Mouse (Mus musculus) liver, embryonic 14.5 days (tissue): ENCODE results near the gene Daam2. TPM values are rescaled to one million over a fixed set of nuclear protein-coding genes. Genes with fewer than 3 reads are reported as not detected.

Source experiments
- ATAC-seq: fragments of 200-750 bp; cut with Nextera tagmentation; 2 replicates; pipeline ENCODE4 v1.8.0; 2017; ENCODE audit warnings: moderate number of reproducible peaks, mild to moderate bottlenecking, moderate library complexity; ENCODE audit not compliant: insufficient read depth
- DNase-seq, 3 experiments: peaks; one replicate each; pipeline ENCODE4 v3.0.0-alpha.2; 2012 to 2013; ENCODE audit warnings: low read depth in 3 of 3, low spot score in 3 of 3
- H3K27ac ChIP-seq: fragments of 300-500 bp; sonication (generic); 2 replicates; pipeline ENCODE4 v1.5.1; 2014; ENCODE audit warnings: moderate library complexity, mild to moderate bottlenecking, control low read depth, inconsistent platforms
- H3K27me3 ChIP-seq: fragments of 300-500 bp; sonication (generic); 2 replicates; pipeline ENCODE4 v1.6.1; 2014; ENCODE audit warnings: mild to moderate bottlenecking, low read length, moderate library complexity; ENCODE audit not compliant: control insufficient read depth, insufficient read depth
- H3K36me3 ChIP-seq: fragments of 300-500 bp; sonication (generic); replicated peaks from 2 replicates; pipeline ENCODE4 v1.6.1; 2014; ENCODE audit warnings: low read depth; ENCODE audit not compliant: control insufficient read depth, insufficient read depth
- H3K4me1 ChIP-seq, 2 experiments: fragments of 200-500 bp in 1 of 2; fragments of 300-500 bp in 1 of 2; sonication (generic) in 1 of 2; replicated peaks; 2 replicates each; pipeline ENCODE4 v1.6.1; 2012 to 2014; ENCODE audit warnings: antibody characterized with exemption in 1 of 2, inconsistent platforms in 1 of 2, low read length in 1 of 2; ENCODE audit not compliant: control insufficient read depth in 2 of 2, insufficient read depth in 2 of 2
- H3K4me2 ChIP-seq: fragments of 300-500 bp; sonication (generic); 2 replicates; pipeline ENCODE4 v1.6.1; 2014; ENCODE audit warnings: low read depth, mild to moderate bottlenecking, control low read depth, moderate library complexity
- H3K4me3 ChIP-seq, 2 experiments: fragments of 200-500 bp in 1 of 2; fragments of 300-500 bp in 1 of 2; sonication (generic) in 1 of 2; 2 replicates each; pipeline ENCODE4 v1.5.1; 2012 to 2014; ENCODE audit warnings: low read depth in 2 of 2, low read length in 2 of 2, mild to moderate bottlenecking in 2 of 2, control low read depth in 1 of 2, inconsistent platforms in 1 of 2, moderate library complexity in 1 of 2; ENCODE audit not compliant: insufficient read depth in 1 of 2
- H3K9ac ChIP-seq: fragments of 300-500 bp; sonication (generic); replicated peaks from 2 replicates; pipeline ENCODE4 v1.6.1; 2014; ENCODE audit warnings: mild to moderate bottlenecking, control low read depth, moderate library complexity
- H3K9me3 ChIP-seq: fragments of 300-500 bp; sonication (generic); 2 replicates; pipeline ENCODE4 v1.6.1; 2016; ENCODE audit warnings: low read length, mixed read lengths; ENCODE audit not compliant: control insufficient read depth
- CTCF ChIP-seq: IDR thresholded peaks from 2 replicates; pipeline ENCODE4 v1.5.1; 2016; ENCODE audit warnings: antibody characterized with exemption, low read depth, control low read depth
- EP300 ChIP-seq: IDR thresholded peaks from 2 replicates; pipeline ENCODE4 v1.6.1; 2016; ENCODE audit warnings: antibody characterized with exemption, low read depth
- WGBS: fragments of 180-500 bp; shearing (Covaris S2); extraction: QIAGEN DNeasy Blood & Tissue Kit; methylation state at CpG from one replicate; pipeline ENCODE4 v1.1.7; 2014; ENCODE audit not compliant: insufficient replicate concordance; 5-methylcytosine and 5-hydroxymethylcytosine counted together
- polyA plus RNA-seq, 2 experiments: library from polyadenylated mRNA; depleted of rRNA in 1 of 2; stranded (reverse) in 1 of 2; unstranded in 1 of 2; fragments of >200 nt; fragmentation: Nextera tagmentation in 1 of 2; extraction: Ambion mirVana in 1 of 2; gene quantifications; 2 replicates each; pipeline versions ENCODE4 v1.2.1 to v1.2.3; 2012 to 2014

The Daam2 gene
- polyA plus RNA-seq, 2 experiments: 0.14 to 0.39 TPM

DNA sequence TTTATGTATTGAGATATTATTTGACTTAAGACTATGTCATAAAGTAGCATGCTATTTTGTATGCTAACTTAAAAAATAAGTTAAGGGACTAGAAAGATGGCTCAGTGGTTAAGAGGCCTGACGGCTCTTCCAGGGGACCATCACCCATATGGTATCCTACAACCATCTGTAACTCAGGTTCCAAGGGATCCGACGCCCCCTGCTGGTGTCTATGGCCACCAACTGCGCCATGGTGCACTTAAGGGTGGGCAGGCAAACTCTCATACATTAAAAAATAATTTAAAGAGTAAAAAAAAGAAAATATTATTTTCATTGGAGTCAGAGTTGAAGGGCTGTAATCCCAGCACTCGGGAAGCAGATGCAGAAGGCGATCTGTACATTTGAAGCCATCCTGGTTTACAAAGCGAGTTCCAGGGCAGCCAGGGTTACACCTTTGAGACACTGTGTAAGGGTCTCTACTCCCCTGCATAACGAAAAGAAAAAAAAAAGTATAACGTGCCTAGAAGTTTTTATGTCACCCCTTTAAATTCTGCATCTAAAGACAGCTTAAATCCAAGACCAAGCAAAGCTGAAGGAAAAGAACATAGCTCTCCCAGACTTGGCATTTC, 136.4 kb downstream of the Daam2 start:
- DNase-seq (no peak), ATAC-seq (no peak)
- H3K9ac ChIP-seq: no peak overlapping the region
- no peaks in the 10 kb centered on the region for H3K27me3 ChIP-seq
- TF ChIP-seq CTCF: peak; percentile 74
- no peak for TF ChIP-seq EP300
- no peaks in the 10 kb centered on the region for H3K9me3 ChIP-seq
- peak overlapping the region in 1 of 2 experiments; percentile 99; a peak in 2 of 4 replicates for H3K4me3 ChIP-seq
- H3K27ac ChIP-seq: no peak overlapping the region
- 16% methylated on average over 9 of the region's 9 CpGs for WGBS
- peaks cover 26 to 33% of the 10 kb centered on the region in 2 experiments for H3K4me1 ChIP-seq
- H3K4me2 ChIP-seq: peak overlapping the region; percentile 83
- peaks cover 2% of the 10 kb centered on the region for H3K36me3 ChIP-seq

DNA sequence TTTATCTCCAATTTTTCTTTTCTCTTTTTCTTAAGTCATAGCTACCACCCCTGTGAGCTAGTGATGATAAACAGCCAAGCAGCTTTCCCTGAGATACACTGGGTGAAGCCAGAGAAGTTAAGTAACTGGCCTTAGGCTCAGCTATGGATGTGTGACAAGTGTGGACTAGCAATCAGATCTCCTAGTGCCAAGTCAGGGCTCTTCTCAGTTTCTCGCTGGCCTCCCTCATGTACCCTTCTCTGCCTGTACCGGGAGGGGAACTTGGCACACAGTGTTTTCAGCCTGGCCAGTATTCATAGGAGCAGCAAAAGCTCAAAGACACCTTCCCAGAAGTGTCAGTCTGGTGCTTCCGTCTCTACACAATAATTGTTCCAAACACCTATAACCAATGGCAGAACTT, 140.3 kb downstream of the Daam2 start:
- H3K9me3 ChIP-seq: no peaks in the 10 kb centered on the region
- no peak overlapping the region for H3K9ac ChIP-seq
- 72% methylated on average over 3 of the region's 3 CpGs for WGBS
- H3K36me3 ChIP-seq: no peaks in the 10 kb centered on the region
- no peak overlapping the region for H3K4me3 ChIP-seq
- no peaks in the 10 kb centered on the region for H3K27me3 ChIP-seq
- DNase-seq (no peak), ATAC-seq (no peak)
- H3K4me2 ChIP-seq: no peak overlapping the region
- H3K27ac ChIP-seq: no peak overlapping the region
- peaks cover 0 to 10% of the 10 kb centered on the region in 2 experiments; a peak in 1 of 4 replicates for H3K4me1 ChIP-seq
- TF ChIP-seq EP300 (no peak), CTCF (no peak)

DNA sequence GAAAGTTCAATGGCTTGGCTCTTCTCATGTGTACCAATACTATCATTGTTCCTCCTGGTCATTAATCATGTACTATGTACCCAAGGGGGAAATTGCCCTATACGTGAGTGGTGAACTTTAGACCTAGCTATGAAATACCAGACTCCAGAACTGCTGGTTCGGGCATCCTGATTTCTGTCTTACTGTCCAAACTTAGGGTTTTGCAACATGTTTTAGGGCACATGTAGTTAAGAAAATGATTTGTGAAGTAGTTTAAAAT, 141.1 kb downstream of the Daam2 start:
- Histone ChIP-seq H3K4me3 (no peak overlapping the region), H3K27ac (no peak overlapping the region), H3K9ac (no peak overlapping the region), H3K36me3 (no peaks in the 10 kb centered on the region), H3K4me2 (no peak overlapping the region), H3K4me1 (peaks cover 0 to 10% of the 10 kb centered on the region in 2 experiments; a peak in 1 of 4 replicates), H3K9me3 (no peaks in the 10 kb centered on the region), H3K27me3 (no peaks in the 10 kb centered on the region)
- DNase-seq: no peak
- TF ChIP-seq CTCF (no peak), EP300 (no peak)
- 71% methylated on average over 2 of the region's 2 CpGs for WGBS
- no peak for ATAC-seq

DNA sequence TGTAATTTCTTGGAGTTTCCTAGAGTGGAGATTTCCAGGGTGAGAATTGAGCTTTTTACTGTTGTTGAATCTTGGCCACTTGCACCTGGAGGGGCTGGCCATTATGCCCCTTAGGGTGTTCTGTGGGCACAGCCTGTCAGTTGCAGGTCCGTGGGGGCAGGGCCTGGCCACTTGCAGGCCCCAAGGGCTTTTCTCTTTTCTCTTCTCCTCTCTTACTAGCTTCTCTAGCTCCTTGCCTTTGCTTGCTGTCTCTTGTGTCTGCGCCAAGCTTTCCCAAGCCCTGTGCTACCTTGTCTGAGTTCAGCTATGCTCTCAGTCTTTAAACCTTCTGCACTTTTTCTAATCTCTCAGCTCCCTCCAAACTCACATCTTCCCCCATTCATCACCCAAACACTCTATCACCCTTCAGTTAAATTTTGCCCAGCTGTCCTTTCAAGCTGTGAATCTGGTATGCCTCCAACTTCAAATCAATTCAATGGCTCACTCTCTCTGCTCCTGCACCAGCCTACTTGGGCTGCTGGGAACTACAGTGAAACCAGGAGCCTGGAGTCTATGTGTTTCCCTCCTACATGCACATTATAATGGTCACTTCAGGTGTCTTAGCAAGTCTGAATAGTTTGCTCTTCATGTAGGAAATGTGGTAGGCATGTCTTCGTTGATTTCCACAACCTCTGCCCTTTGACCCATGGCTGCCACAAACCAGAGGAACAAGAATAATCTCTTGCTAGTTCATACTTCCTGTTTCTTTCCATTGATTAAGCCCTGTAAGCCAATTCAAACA, 141.7 kb downstream of the Daam2 start:
- Histone ChIP-seq H3K9me3 (no peaks in the 10 kb centered on the region), H3K4me3 (no peak overlapping the region), H3K4me2 (no peak overlapping the region), H3K36me3 (no peaks in the 10 kb centered on the region), H3K27me3 (no peaks in the 10 kb centered on the region), H3K4me1 (peaks cover 0 to 6% of the 10 kb centered on the region in 2 experiments; a peak in 1 of 4 replicates), H3K9ac (no peak overlapping the region), H3K27ac (no peak overlapping the region)
- DNase-seq (no peak), ATAC-seq (no peak)
- TF ChIP-seq CTCF (no peak), EP300 (no peak)
- whole genome bisulfite sequencing: 50% methylated on average over 3 of the region's 3 CpGs

DNA sequence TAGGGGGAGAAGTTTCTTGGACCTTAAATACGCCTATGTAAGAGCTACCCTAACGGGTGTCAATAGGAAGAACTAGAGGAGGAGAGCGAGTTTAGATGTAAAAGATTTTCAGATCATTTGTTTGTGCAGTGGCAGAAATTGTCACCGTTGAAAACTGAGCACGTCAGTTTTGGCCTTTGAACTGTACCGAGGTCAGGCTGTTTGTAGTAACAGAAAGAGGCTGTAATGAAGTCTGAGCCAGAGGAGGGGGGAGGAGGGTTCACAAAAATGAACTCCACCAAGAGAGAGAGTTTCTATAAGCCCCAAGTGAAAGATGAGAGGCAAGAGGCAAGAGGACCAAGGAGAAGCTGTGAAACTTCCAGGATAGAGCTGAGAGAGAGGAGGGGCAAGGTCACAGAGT, 144.3 kb downstream of the Daam2 start:
- TF ChIP-seq EP300: no peak
- no peak for TF ChIP-seq CTCF
- Histone ChIP-seq H3K9ac (no peak overlapping the region), H3K27ac (no peak overlapping the region), H3K27me3 (no peaks in the 10 kb centered on the region), H3K9me3 (no peaks in the 10 kb centered on the region), H3K4me1 (peaks cover 0 to 6% of the 10 kb centered on the region in 2 experiments; a peak in 1 of 4 replicates), H3K4me2 (no peak overlapping the region), H3K36me3 (no peaks in the 10 kb centered on the region), H3K4me3 (no peak overlapping the region)
- DNase-seq (no peak), ATAC-seq (no peak)
- WGBS: 55% methylated on average over 6 of the region's 6 CpGs
